Mouse (Mus musculus): ENCODE measurements around the gene Mfsd14a. TPM values are rescaled to one million over a fixed set of nuclear protein-coding genes. Genes with fewer than 3 reads are reported as not detected.

Gene Mfsd14a
- total and polyA plus RNA-seq, 3 experiments = 39.2 to 111 (median 45.9) TPM

DNA sequence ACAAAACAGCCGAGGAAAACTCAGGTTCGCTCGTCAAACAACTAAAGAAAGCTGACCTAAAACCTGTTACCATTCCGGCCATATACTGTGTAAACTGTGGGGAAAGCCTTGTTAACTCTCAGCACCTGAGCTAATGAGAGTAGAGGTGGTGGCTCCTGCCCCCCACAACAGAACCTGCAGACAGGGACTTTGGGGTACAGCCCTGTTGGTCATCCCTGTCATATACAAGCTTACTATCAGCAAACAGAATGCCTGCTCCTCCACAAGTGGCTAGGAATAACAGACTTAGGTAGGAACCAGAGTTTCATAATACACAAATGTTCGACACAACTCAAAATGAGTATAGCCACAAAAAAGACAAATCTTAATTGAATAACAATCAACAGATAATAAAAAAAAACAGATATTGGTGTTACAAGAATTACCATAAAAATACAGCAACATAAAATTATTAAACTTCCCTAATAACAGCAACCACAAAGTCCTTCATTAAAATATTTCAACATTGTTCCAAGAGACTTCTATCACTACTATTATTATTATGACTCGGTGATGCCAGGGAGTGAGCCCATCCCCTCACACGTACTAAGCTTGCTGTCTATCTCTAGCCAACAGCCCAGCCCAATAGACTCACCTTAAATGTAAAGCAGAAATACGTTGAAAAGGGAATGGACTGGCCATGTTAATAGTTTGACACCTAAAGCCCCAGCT, 32.6 kb upstream of the Mfsd14a start:
- TF ChIP-seq MYC (IDR thresholded peaks at IDR 0.05; ENCODE audit: low read depth, low read length) = no peak
- peaks cover 15% of the 10 kb centered on the region for H3K79me2 ChIP-seq (ENCODE audit: control insufficient read depth, insufficient read depth, low read length, poor library complexity)
- H3K27me3 ChIP-seq (ENCODE audit: control insufficient read depth in 1 of 2, insufficient read depth in 2 of 2, low read length in 2 of 2) = no peaks in the 10 kb centered on the region
- no peak overlapping the region for H3K9ac ChIP-seq (ENCODE audit: control insufficient read depth, low read depth, low read length, poor library complexity, severe bottlenecking)
- peaks cover 0 to 35% of the 10 kb centered on the region in 2 experiments for H3K36me3 ChIP-seq (ENCODE audit: control insufficient read depth in 1 of 2, insufficient read depth in 2 of 2, low read length in 2 of 2)
- H3K4me1 ChIP-seq (ENCODE audit: control insufficient read depth in 1 of 2, insufficient read depth in 2 of 2, low read length in 2 of 2) = peaks cover 21 to 31% of the 10 kb centered on the region in 2 experiments
- no peaks in the 10 kb centered on the region for H3K9me3 ChIP-seq (replicated peaks; ENCODE audit: insufficient read depth, low read length)
- H3K4me3 ChIP-seq (ENCODE audit: control insufficient read depth in 1 of 2, insufficient read depth in 1 of 2, low read depth in 2 of 2, low read length in 2 of 2) = no peak overlapping the region
- peak; percentile 11 for DNase-seq (ENCODE audit: low read depth, low spot score)
- peak overlapping the region; percentile 44 for H3K27ac ChIP-seq (ENCODE audit: control insufficient read depth, low read depth, low read length)

DNA sequence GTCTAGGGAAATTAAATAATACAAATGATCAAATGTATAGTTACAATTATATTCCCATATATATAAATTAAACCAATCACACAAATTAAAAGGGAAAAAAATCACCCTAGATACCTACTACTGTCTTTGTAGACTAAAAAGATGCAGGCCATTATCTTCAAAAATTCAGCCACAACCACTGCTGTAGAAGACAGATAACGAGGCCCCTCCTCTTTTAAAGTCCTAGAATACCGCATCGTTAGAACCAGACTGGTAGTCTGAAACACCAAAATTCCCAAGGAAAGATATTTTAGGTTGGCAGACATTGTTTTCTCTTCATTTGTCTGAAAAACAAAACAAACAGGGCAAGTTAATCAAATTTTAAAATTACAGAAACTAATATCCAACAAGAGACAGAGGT, 31.8 kb upstream of the Mfsd14a start:
- no peak overlapping the region for H3K9ac ChIP-seq (ENCODE audit: control insufficient read depth, low read depth, low read length, poor library complexity, severe bottlenecking)
- H3K27me3 ChIP-seq (ENCODE audit: control insufficient read depth in 1 of 2, insufficient read depth in 2 of 2, low read length in 2 of 2) = no peaks in the 10 kb centered on the region
- DNase-seq (ENCODE audit: low read depth, low spot score) = peak; percentile 74
- H3K79me2 ChIP-seq (ENCODE audit: control insufficient read depth, insufficient read depth, low read length, poor library complexity) = peaks cover 11% of the 10 kb centered on the region
- peak overlapping the region in 1 of 2 experiments; percentile 19; a peak in 1 of 4 replicates for H3K4me3 ChIP-seq (ENCODE audit: control insufficient read depth in 1 of 2, insufficient read depth in 1 of 2, low read depth in 2 of 2, low read length in 2 of 2)
- H3K4me1 ChIP-seq (ENCODE audit: control insufficient read depth in 1 of 2, insufficient read depth in 2 of 2, low read length in 2 of 2) = peaks cover 21 to 30% of the 10 kb centered on the region in 2 experiments
- peaks cover 0 to 32% of the 10 kb centered on the region in 2 experiments for H3K36me3 ChIP-seq (ENCODE audit: control insufficient read depth in 1 of 2, insufficient read depth in 2 of 2, low read length in 2 of 2)
- H3K27ac ChIP-seq (ENCODE audit: control insufficient read depth, low read depth, low read length) = peak overlapping the region; percentile 44
- H3K9me3 ChIP-seq (replicated peaks; ENCODE audit: insufficient read depth, low read length) = no peaks in the 10 kb centered on the region
- no peak for TF ChIP-seq MAX (IDR thresholded peaks at IDR 0.05; ENCODE audit: low read length)
- peak; percentile 96 for TF ChIP-seq TCF12 (IDR thresholded peaks at IDR 0.05; ENCODE audit: low read depth, low read length)
- TF ChIP-seq BHLHE40 (IDR thresholded peaks at IDR 0.05; ENCODE audit: borderline replicate concordance, low read depth, low read length) = no peak
- peak; percentile 51; the same call in 1 of the 2 replicates for TF ChIP-seq MAZ (IDR thresholded peaks at IDR 0.05; ENCODE audit: low read depth, low read length)
- peak; percentile 92 for TF ChIP-seq TAL1 (IDR thresholded peaks at IDR 0.05; ENCODE audit: low read length)
- TF ChIP-seq CHD1 (IDR thresholded peaks at IDR 0.05; ENCODE audit: low read depth, low read length) = no peak
- no peak for TF ChIP-seq NELFE (IDR thresholded peaks at IDR 0.05; ENCODE audit: low read depth, low read length)
- TF ChIP-seq HCFC1 (IDR thresholded peaks at IDR 0.05; ENCODE audit: low read depth, low read length) = peak; percentile 37; the same call in 1 of the 2 replicates
- no peak for TF ChIP-seq GABPA (IDR thresholded peaks at IDR 0.05; ENCODE audit: low read depth, low read length)
- peak; percentile 91 to 94 for TF ChIP-seq EP300 (IDR thresholded peaks at IDR 0.05; ENCODE audit: low read depth in 1 of 2, low read length in 2 of 2)
- no peak for TF ChIP-seq ZC3H11A (IDR thresholded peaks at IDR 0.05; ENCODE audit: low read depth, low read length)
- TF ChIP-seq ZNF384 (IDR thresholded peaks at IDR 0.05; ENCODE audit: low read depth, low read length) = peak; percentile 84
- TF ChIP-seq GATA1 (IDR thresholded peaks at IDR 0.05; ENCODE audit: low read depth, low read length) = peak; percentile 98
- no peak for TF ChIP-seq USF2 (IDR thresholded peaks at IDR 0.05; ENCODE audit: borderline replicate concordance in 1 of 2, insufficient read depth in 1 of 2, low read depth in 1 of 2, low read length in 2 of 2)
- peak; percentile 87 for TF ChIP-seq SIN3A (IDR thresholded peaks at IDR 0.05; ENCODE audit: low read length)
- TF ChIP-seq CHD2 (IDR thresholded peaks at IDR 0.05; ENCODE audit: low read length) = no peak
- peak; percentile 39; the same call in 1 of the 2 replicates for TF ChIP-seq MEF2A (IDR thresholded peaks at IDR 0.05; ENCODE audit: extremely low read depth, insufficient replicate concordance, low read depth, low read length, poor library complexity, severe bottlenecking)
- TF ChIP-seq MAFK (IDR thresholded peaks at IDR 0.05; ENCODE audit: borderline replicate concordance, low read depth, low read length) = peak; percentile 39; the same call in 1 of the 2 replicates
- TF ChIP-seq ETS1 (IDR thresholded peaks at IDR 0.05; ENCODE audit: low read depth, low read length) = peak; percentile 69
- TF ChIP-seq RCOR1 (IDR thresholded peaks at IDR 0.05; ENCODE audit: low read depth, low read length) = peak; percentile 91

Data from MEL (cell line).